Mouse (Mus musculus) embryo, embryonic 11.5 days (tissue): ENCODE data around the gene Lonrf2.

Experiments used
- DNase-seq: peaks from one replicate; pipeline ENCODE4 v3.0.0-alpha.2; 2012; ENCODE audit warnings: low read depth, low spot score

Lonrf2 gene

GRCm38 (mm10) chr1:38769920-38770319, 66.6 kb downstream of the Lonrf2 start:
- no peak for DNase-seq

DNA sequence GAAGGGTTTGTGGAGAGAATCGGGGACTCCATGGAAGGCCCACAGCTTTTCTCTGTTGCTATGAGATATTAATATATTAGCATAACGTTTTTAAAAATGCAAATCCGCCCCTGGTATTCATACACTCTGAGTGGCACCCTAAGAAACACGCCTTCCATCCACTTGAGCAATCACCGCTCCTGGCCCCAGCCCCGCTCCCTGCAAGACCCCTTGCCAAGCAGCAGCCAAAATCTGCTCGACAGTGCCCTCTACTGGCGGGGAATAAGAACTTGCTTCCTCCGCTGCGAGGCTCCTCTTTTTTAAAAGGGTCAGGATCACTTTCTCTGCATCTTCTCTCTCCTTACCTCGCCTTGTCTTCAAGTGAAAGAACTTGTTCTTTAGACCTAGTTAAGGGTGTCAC, 68.7 kb downstream of the Lonrf2 start:
- DNase-seq = peak; percentile 88

- peak; percentile 88 for DNase-seq
These were observed 69.6 kb downstream of the Lonrf2 start for GRCm38 (mm10) chr1:38766661-38767572.

DNA sequence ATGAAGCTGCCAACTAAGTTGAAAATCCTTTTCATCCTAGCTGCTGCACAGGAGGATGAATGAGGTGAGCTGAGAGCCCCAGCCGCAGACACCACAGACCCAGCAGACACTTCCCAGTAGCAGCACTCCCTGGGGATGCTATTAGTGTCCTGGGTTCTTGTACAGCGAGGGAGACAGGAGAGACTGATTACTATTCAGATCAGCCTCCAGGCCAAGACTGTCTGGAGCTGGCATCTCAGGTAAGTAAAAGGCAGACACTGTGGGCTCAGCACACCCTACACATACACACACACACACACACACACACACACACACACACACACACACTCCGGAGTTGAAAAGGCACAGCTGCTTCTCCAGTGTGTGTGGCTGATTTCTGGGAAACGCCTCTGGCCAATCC, 70.3 kb downstream of the Lonrf2 start:
- DNase-seq = no peak

GRCm38 (mm10) chr1:38763960-38764613, 72.4 kb downstream of the Lonrf2 start:
- DNase-seq = no peak

GRCm38 (mm10) chr1:38760424-38760823, 76.1 kb downstream of the Lonrf2 start:
- no peak for DNase-seq

GRCm38 (mm10) chr1:38757791-38758403, 78.6 kb downstream of the Lonrf2 start:
- no peak for DNase-seq

DNA sequence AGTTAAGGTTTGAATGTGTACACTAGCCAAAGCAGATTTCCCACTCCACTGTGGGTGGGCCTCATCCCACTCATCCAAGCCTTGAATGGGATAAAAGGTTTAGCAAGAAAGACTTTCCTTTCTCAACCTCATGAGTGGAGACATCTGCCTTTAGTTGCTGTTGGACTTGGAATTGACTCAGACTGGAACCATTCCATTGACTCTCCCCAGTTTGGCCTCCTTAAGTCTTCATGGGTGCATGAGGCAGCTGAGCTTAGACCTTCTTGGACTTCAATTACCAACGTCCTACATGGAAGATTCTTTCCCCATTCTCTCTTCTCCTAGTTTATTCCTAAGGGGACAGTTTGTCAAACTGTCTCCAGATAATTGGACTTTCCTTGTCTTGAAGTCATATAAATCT, 92.6 kb downstream of the Lonrf2 start:
- DNase-seq = no peak
